Mouse (Mus musculus) heart, embryonic 14.5 days (tissue): ENCODE data around the gene Frg2f1. TPM values are rescaled to one million over a fixed set of nuclear protein-coding genes. Genes with fewer than 3 reads are reported as not detected.

ENCODE experiments used
- ATAC-seq: fragments of 200-750 bp; cut with Nextera tagmentation; 2 replicates; pipeline ENCODE4 v1.8.0; 2017; ENCODE audit warnings: low read depth, moderate TSS enrichment; ENCODE audit not compliant: insufficient number of reproducible peaks, insufficient read depth, low FRiP score
- H3K27ac ChIP-seq, 2 experiments: fragments of 200-500 bp in 1 of 2; fragments of 300-500 bp in 1 of 2; sonication (generic) in 1 of 2; replicated peaks in 1 of 2; 2 replicates each; pipeline ENCODE4 v1.5.1; 2012 to 2014; ENCODE audit warnings: low read depth in 2 of 2, low read length in 2 of 2, control low read depth in 1 of 2, mild to moderate bottlenecking in 1 of 2, mixed read lengths in 1 of 2; ENCODE audit not compliant: control insufficient read depth in 1 of 2, insufficient read depth in 1 of 2
- H3K27me3 ChIP-seq: fragments of 300-500 bp; sonication (generic); 2 replicates; pipeline ENCODE4 v1.6.1; 2014; ENCODE audit warnings: mild to moderate bottlenecking, low read length, control low read depth; ENCODE audit not compliant: control insufficient read depth, insufficient read depth
- H3K36me3 ChIP-seq: fragments of 300-500 bp; sonication (generic); 2 replicates; pipeline ENCODE4 v1.6.1; 2014; ENCODE audit warnings: mild to moderate bottlenecking, control low read depth, low read length, mixed read lengths; ENCODE audit not compliant: control insufficient read depth, insufficient read depth
- H3K4me1 ChIP-seq, 2 experiments: fragments of 200-500 bp in 1 of 2; fragments of 300-500 bp in 1 of 2; sonication (generic) in 1 of 2; 2 replicates each; pipeline ENCODE4 v1.6.1; 2012 to 2014; ENCODE audit warnings: low read length in 2 of 2, control low read depth in 1 of 2, mixed read lengths in 1 of 2; ENCODE audit not compliant: control insufficient read depth in 2 of 2, insufficient read depth in 2 of 2
- H3K4me2 ChIP-seq: fragments of 300-500 bp; sonication (generic); 2 replicates; pipeline ENCODE4 v1.6.1; 2014; ENCODE audit warnings: mild to moderate bottlenecking, low read length
- H3K4me3 ChIP-seq, 2 experiments: fragments of 200-500 bp in 1 of 2; fragments of 300-500 bp in 1 of 2; sonication (generic) in 1 of 2; 2 replicates each; pipeline ENCODE4 v1.5.1; 2012 to 2014; ENCODE audit warnings: low read length in 2 of 2, mild to moderate bottlenecking in 2 of 2, control low read depth in 1 of 2, low read depth in 1 of 2, moderate library complexity in 1 of 2; ENCODE audit not compliant: control insufficient read depth in 1 of 2, insufficient read depth in 1 of 2
- H3K9ac ChIP-seq: fragments of 300-500 bp; sonication (generic); 2 replicates; pipeline ENCODE4 v1.6.1; 2014; ENCODE audit warnings: mild to moderate bottlenecking, low read length
- H3K9me3 ChIP-seq: fragments of 300-500 bp; sonication (generic); 2 replicates; pipeline ENCODE4 v1.6.1; 2016; ENCODE audit warnings: low read length, control low read depth; ENCODE audit not compliant: control insufficient read depth
- WGBS: fragments of 180-500 bp; shearing (Covaris S2); extraction: QIAGEN DNeasy Blood & Tissue Kit; methylation state at CpG from one replicate; pipeline ENCODE4 v1.1.7; 2014; 5-methylcytosine and 5-hydroxymethylcytosine counted together
- polyA plus RNA-seq: library from polyadenylated mRNA; unstranded; fragments of >200 nt; fragmentation: Nextera tagmentation; extraction: Ambion mirVana; gene quantifications from 2 replicates; pipeline ENCODE4 v1.2.1, GENCODE M21; 2014

Frg2f1 gene
- polyA plus RNA-seq, 1 experiment from 2014 or later: 4.4 TPM

DNA sequence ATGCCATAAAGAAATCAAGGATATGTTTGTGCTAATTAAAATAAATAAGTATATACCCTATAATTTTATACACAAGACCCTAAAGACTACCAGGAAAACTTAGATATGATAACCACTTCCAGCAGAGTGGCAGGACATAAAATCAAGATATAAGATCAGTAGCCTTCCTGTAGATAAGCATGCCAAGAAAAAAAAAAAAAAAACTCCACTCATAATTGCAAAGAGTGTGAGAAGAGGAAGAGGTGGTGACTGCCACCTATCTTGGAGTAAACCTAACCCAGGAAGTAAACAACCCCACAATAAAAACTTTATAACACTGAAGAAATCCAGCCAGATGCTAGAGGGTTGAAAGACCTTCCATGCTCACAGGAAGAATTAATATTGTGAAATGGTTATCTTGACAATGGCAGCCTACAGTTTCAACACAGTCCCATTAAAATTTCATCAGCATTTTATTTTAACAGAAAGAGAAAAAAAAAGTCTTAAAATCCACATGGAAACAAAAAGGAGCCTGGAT is 12.9 kb downstream of the Frg2f1 start:
- Histone ChIP-seq H3K36me3 (no peaks in the 10 kb centered on the region), H3K9me3 (no peaks in the 10 kb centered on the region), H3K9ac (no peak overlapping the region), H3K4me2 (no peak overlapping the region), H3K27me3 (no peaks in the 10 kb centered on the region), H3K4me3 (no peak overlapping the region), H3K27ac (no peak overlapping the region), H3K4me1 (no peaks in the 10 kb centered on the region)
- no peak for ATAC-seq

DNA sequence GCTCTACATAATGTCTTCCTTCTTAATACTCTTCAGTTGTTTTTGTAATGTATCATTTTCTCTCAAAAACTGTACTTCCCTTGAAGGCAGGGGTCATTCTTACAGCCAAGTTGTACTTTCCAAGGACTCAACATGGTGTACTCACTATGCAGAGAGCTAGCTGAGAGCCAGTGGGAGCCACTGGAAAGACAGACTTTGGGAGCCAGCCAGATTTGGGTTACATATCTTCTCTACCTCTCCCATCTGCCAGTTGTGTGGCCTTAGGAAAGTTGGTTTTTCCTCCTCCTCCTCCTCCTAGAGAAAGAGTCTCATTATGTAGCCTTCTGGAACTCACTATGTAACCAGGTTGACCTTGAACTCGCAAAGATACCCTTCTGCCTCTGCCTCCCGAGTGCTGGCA is 14.9 kb downstream of the Frg2f1 start:
- H3K36me3 ChIP-seq: no peaks in the 10 kb centered on the region
- no peak for ATAC-seq
- H3K9ac ChIP-seq: no peak overlapping the region
- H3K4me1 ChIP-seq: no peaks in the 10 kb centered on the region
- H3K27me3 ChIP-seq: no peaks in the 10 kb centered on the region
- H3K4me2 ChIP-seq: no peak overlapping the region
- no peak overlapping the region for H3K27ac ChIP-seq
- 79% methylated on average over 2 of the region's 2 CpGs for WGBS
- no peak overlapping the region for H3K4me3 ChIP-seq
- H3K9me3 ChIP-seq: no peaks in the 10 kb centered on the region

DNA sequence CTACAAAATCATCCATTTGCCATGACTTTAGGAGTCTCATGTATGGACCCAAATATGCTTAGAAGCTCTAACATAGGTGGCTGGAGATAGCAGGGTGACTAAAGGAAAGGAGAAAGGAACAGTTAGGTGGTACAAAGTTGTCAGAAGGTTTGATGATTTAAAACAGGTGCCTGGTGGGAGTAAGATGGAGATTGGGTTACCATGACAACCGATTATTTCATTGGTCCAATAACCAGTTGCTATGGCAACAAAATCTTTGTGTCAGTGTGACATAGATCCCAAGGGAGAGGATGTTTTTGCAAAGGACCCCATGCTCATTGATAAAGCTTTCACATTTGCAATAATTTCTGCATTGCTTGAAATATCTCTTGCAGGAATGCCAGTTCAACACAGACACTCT is 15.3 kb downstream of the Frg2f1 start:
- no peaks in the 10 kb centered on the region for H3K9me3 ChIP-seq
- H3K4me2 ChIP-seq: no peak overlapping the region
- no peak overlapping the region for H3K9ac ChIP-seq
- H3K36me3 ChIP-seq: no peaks in the 10 kb centered on the region
- H3K4me1 ChIP-seq: no peaks in the 10 kb centered on the region
- no peak overlapping the region for H3K27ac ChIP-seq
- 75% methylated on average over 1 of the region's 1 CpGs for WGBS
- no peak overlapping the region for H3K4me3 ChIP-seq
- H3K27me3 ChIP-seq: no peaks in the 10 kb centered on the region
- no peak for ATAC-seq

DNA sequence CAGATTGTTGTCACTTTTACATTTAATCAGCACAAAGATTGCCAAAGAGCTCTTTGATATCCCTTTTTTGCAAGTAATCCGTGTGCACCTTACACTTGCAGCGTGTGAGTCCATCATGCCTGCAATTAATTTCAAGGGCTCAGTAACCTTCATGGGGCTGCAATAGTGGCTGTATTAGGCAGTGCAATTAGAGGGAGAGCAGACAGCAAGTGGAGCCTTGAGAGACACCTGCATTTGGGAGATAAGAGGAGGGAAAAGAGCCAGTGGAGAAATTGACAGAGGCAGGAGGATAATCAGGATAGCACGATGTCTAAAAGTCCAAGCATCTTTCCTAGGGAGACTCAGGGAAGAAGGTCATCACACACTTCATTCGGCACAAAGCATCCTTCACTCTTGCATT is 15.8 kb downstream of the Frg2f1 start:
- Histone ChIP-seq H3K4me2 (no peak overlapping the region), H3K4me1 (no peaks in the 10 kb centered on the region), H3K9me3 (no peaks in the 10 kb centered on the region), H3K4me3 (no peak overlapping the region), H3K36me3 (no peaks in the 10 kb centered on the region), H3K9ac (no peak overlapping the region), H3K27me3 (no peaks in the 10 kb centered on the region), H3K27ac (no peak overlapping the region)
- WGBS: 63% methylated on average over 4 of the region's 4 CpGs
- no peak for ATAC-seq

DNA sequence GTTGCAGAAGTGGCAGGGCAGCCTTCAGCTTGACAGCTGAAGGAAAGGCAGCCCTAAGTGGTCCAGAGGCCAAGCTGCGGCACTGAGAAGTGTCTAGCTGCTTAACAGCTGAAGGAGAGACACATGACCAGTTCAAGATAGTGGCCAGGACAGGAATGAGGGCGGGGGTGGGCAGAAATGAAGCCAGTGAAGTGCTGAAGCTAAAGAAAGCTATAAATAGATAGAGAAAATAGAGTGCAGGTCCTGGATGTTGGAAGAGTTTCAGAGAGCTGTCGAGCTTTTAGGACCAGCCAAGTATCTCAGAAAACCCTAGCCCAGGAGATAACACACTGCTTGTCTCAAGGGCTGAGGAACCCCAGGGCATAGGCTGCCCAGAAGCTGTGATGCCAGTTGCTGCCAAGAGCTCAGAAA is 26.6 kb downstream of the Frg2f1 start:
- peak; percentile 89 for ATAC-seq
- WGBS: 4% methylated on average over 3 of the region's 3 CpGs
- Histone ChIP-seq H3K9me3 (no peaks in the 10 kb centered on the region), H3K4me2 (peak overlapping the region; percentile 48), H3K27me3 (no peaks in the 10 kb centered on the region), H3K4me3 (0 out of 4 replicates have a peak overlapping the region, but pooled peaks of 1 of the 2 experiments have one; percentile 9), H3K27ac (peak overlapping the region; percentile 87 to 88), H3K9ac (no peak overlapping the region), H3K36me3 (no peaks in the 10 kb centered on the region), H3K4me1 (peaks cover 11 to 20% of the 10 kb centered on the region in 2 experiments)

DNA sequence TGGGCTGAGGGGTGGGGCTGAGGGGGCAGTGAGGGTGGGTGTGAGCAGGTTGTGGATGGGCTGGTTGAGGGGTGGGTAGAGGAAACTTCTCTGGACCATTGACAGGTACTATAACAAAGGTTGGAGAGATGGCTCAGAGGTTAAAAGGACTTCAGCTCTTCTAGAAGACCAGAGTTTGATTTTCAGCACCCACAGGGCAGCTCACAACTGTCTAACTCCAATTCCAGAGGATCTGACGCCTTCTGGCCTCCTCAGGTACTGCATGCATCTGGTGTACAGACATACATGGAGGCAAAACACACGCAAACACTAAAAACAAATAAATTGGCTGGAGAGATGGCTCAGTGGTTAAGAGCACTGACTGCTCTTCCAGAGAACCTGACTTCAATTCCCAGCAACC is 27.7 kb downstream of the Frg2f1 start:
- WGBS: 83% methylated on average over 2 of the region's 2 CpGs
- Histone ChIP-seq H3K4me3 (no peak overlapping the region), H3K36me3 (no peaks in the 10 kb centered on the region), H3K27me3 (no peaks in the 10 kb centered on the region), H3K4me1 (peaks cover 11 to 20% of the 10 kb centered on the region in 2 experiments), H3K9me3 (no peaks in the 10 kb centered on the region), H3K27ac (peak overlapping the region in 1 of 2 experiments; percentile 12; a peak in 1 of 4 replicates), H3K9ac (no peak overlapping the region), H3K4me2 (no peak overlapping the region)
- no peak for ATAC-seq

DNA sequence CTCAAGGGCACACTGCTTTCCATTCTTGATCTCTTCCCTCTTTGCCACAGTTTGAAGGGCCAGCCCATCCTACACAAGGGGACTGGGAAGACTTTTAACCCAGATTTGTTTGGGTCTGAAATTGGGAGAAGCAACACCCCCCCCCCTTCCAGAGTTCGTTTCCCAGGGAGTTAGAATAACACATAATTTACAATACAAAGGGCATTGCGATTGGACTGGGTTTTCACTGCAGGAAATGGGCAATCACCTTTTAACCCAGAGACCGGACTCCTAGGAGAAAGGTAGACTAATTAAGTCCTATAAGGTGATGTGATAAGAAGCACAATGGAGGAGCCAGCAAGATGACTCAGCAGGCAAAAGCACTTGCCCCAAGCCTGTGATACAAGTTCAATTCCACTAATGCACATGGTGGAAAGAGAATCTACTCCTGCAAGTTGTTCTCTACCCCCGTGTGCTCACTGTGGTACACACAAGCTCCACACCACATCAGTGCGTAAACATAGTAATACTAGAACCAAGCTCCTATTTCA is 40.9 kb downstream of the Frg2f1 start:
- Histone ChIP-seq H3K4me3 (no peak overlapping the region), H3K4me2 (no peak overlapping the region), H3K27me3 (peaks cover 4% of the 10 kb centered on the region), H3K27ac (no peak overlapping the region), H3K9me3 (no peaks in the 10 kb centered on the region), H3K36me3 (no peaks in the 10 kb centered on the region), H3K9ac (no peak overlapping the region), H3K4me1 (no peaks in the 10 kb centered on the region)
- 72% methylated on average over 5 of the region's 5 CpGs for WGBS
- ATAC-seq: no peak

DNA sequence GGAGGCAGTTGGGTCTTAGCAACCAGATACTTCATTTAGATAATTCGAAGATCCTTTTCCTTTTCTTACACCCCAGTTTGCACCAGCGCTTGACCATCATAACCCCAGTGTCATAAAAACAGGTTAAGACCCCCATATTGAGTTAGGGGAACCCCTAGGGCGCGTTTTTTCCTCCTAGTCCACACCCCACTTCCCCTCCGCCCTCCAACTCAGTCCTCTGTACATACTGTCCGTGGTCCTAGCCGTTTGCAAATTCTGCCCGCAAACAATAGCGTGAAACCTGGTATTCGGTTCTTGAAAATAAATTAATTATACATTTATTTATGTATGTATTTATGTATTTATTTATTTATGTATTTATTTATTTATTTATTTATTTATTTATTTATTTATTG is 46.4 kb downstream of the Frg2f1 start:
- peak overlapping the region; percentile 93 for H3K4me2 ChIP-seq
- no peak for ATAC-seq
- H3K4me3 ChIP-seq: peak overlapping the region; percentile 57 to 64
- H3K27ac ChIP-seq: peak overlapping the region in 1 of 2 experiments; percentile 33; a peak in 1 of 4 replicates
- H3K27me3 ChIP-seq: peaks cover 14% of the 10 kb centered on the region
- no peaks in the 10 kb centered on the region for H3K9me3 ChIP-seq
- 43% methylated on average over 10 of the region's 10 CpGs for WGBS
- H3K4me1 ChIP-seq: peaks cover 3 to 8% of the 10 kb centered on the region in 2 experiments; a peak in 2 of 4 replicates
- no peaks in the 10 kb centered on the region for H3K36me3 ChIP-seq
- peak overlapping the region; percentile 72 for H3K9ac ChIP-seq
